Mouse (Mus musculus) G1E (cell line): ENCODE results near the gene Dbp. TPM values are rescaled to one million over a fixed set of nuclear protein-coding genes. Genes with fewer than 3 reads are reported as not detected.

ENCODE experiments used
- ATAC-seq: 2 replicates; pipeline ENCODE4 v1.8.0; 2016; ENCODE audit warnings: mild to moderate bottlenecking; ENCODE audit not compliant: insufficient number of reproducible peaks, poor library complexity, low FRiP score, severe bottlenecking; ENCODE audit errors: extremely low read depth
- DNase-seq: peaks from one replicate; pipeline ENCODE4 v3.0.0; 2012; ENCODE audit warnings: low spot score
- H3K27me3 ChIP-seq: 2 replicates; pipeline ENCODE4 v1.6.1; 2012; ENCODE audit warnings: mild to moderate bottlenecking, low read length, inconsistent platforms; ENCODE audit not compliant: insufficient read depth
- H3K36me3 ChIP-seq: replicated peaks from 2 replicates; pipeline ENCODE3; 2012; ENCODE audit warnings: mild to moderate bottlenecking, inconsistent platforms
- H3K4me1 ChIP-seq: 2 replicates; pipeline ENCODE4 v1.6.1; 2012; ENCODE audit warnings: low read depth, low read length, inconsistent platforms, mixed read lengths; ENCODE audit not compliant: insufficient read depth
- H3K4me3 ChIP-seq: 2 replicates; pipeline ENCODE4 v1.5.1; 2012; ENCODE audit warnings: low read depth, mild to moderate bottlenecking, inconsistent platforms, low read length, moderate library complexity, mixed read lengths
- H3K9me3 ChIP-seq: replicated peaks from 2 replicates; pipeline ENCODE4 v1.6.1; 2012; ENCODE audit warnings: inconsistent platforms
- CTCF ChIP-seq: IDR thresholded peaks from 2 replicates; pipeline ENCODE4 v1.5.1; 2012; ENCODE audit warnings: low read depth, low read length, inconsistent platforms, mixed read lengths
- GATA1 ChIP-seq: IDR thresholded peaks from 2 replicates; pipeline ENCODE4 v1.6.1; 2012; ENCODE audit warnings: borderline replicate concordance, low read length, inconsistent platforms, mixed read lengths
- GATA2 ChIP-seq: IDR thresholded peaks from 2 replicates; pipeline ENCODE4 v1.6.1; 2012; ENCODE audit warnings: low read depth, low read length, inconsistent platforms, borderline replicate concordance
- POLR2AphosphoS5 ChIP-seq: IDR thresholded peaks from 2 replicates; pipeline ENCODE4 v1.6.1; 2012; ENCODE audit warnings: low read depth, low read length, inconsistent platforms; ENCODE audit not compliant: insufficient replicate concordance
- TAL1 ChIP-seq: conservative IDR thresholded peaks from 2 replicates; pipeline ENCODE4 v1.6.1; 2012; ENCODE audit warnings: low read depth, low read length, inconsistent platforms, mixed read lengths
- polyA plus RNA-seq: library from polyadenylated mRNA; stranded (reverse); fragments of >175 nt; gene quantifications from 2 replicates; pipeline ENCODE4 v1.2.3, GENCODE M21; 2012
- total RNA-seq, 2 experiments: library from RNA; stranded (forward) in 1 of 2; stranded (reverse) in 1 of 2; fragments of 200-1000 nt in 1 of 2; fragments of >200 nt in 1 of 2; fragmentation: Nextera tagmentation in 1 of 2; gene quantifications; 2 replicates each; pipeline ENCODE4 v1.2.3; 2014 to 2017

Gene Dbp
- total and polyA plus RNA-seq, 3 experiments, result 18.0 to 33.7 (median 30.2) TPM

DNA sequence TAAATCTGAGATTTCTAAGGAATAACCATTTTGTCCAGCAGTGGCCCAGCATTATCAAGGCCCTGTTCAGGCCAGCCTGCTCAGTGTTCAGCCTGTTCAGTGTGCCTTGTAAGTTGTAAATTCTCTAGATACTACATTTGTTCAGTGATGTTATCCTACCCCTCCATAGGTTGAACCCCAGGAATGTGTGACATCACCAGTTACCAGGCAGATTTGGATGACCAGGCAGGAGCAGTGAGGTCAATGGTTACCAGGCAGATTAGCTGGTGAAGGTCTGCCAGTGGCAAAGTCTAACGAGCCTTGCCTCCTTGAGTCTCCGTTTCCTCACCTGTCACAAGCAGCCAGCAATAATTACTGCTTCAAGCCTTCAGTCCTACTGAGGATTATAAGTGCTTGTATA, 39.5 kb downstream of the Dbp start:
- H3K9me3 ChIP-seq, result no peaks in the 10 kb centered on the region
- H3K4me1 ChIP-seq, result peaks cover 11% of the 10 kb centered on the region
- peaks cover 29% of the 10 kb centered on the region for H3K27me3 ChIP-seq
- ATAC-seq (no peak), DNase-seq (no peak)
- TF ChIP-seq TAL1 (no peak), CTCF (no peak), POLR2AphosphoS5 (no peak), GATA2 (no peak), GATA1 (no peak)
- H3K36me3 ChIP-seq, result no peaks in the 10 kb centered on the region
- no peak overlapping the region for H3K4me3 ChIP-seq

- ATAC-seq (no peak), DNase-seq (no peak)
- no peaks in the 10 kb centered on the region for H3K9me3 ChIP-seq
- no peaks in the 10 kb centered on the region for H3K36me3 ChIP-seq
- peaks cover 7% of the 10 kb centered on the region for H3K4me1 ChIP-seq
- H3K27me3 ChIP-seq, result peaks cover 25% of the 10 kb centered on the region
- TF ChIP-seq CTCF (peak; percentile 54), TAL1 (no peak), GATA1 (no peak), POLR2AphosphoS5 (no peak), GATA2 (no peak)
- H3K4me3 ChIP-seq, result no peak overlapping the region
These were observed 41.6 kb downstream of the Dbp start for GRCm38 (mm10) chr7:45746518-45746917.

DNA sequence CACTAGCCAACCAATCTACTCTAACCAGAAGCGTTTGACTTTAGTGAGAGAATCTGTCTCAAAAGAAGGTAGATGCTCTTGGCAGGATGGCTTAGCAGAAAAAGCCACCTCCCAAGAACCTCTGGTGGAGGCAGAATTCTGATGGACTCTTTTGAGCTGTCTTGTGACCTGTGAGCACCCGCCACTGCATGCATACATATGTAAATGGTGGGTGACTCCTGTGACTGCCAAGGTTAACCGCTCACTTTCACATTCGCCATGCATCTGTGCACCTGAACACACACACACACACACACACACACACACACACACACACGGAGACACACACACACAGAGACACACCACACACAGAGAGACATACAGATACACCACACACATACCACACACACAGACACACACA, 42.6 kb downstream of the Dbp start:
- no peaks in the 10 kb centered on the region for H3K4me1 ChIP-seq
- TF ChIP-seq GATA2, result no peak
- no peak for TF ChIP-seq POLR2AphosphoS5
- no peak for TF ChIP-seq GATA1
- TF ChIP-seq TAL1, result no peak
- no peak for TF ChIP-seq CTCF
- no peak overlapping the region for H3K4me3 ChIP-seq
- H3K9me3 ChIP-seq, result no peaks in the 10 kb centered on the region
- DNase-seq (no peak), ATAC-seq (no peak)
- no peaks in the 10 kb centered on the region for H3K36me3 ChIP-seq
- H3K27me3 ChIP-seq, result peaks cover 16% of the 10 kb centered on the region

GRCm38 (mm10) chr7:45748110-45748509, 43.2 kb downstream of the Dbp start:
- H3K4me3 ChIP-seq, result no peak overlapping the region
- ATAC-seq (no peak), DNase-seq (no peak)
- peaks cover 13% of the 10 kb centered on the region for H3K27me3 ChIP-seq
- H3K9me3 ChIP-seq, result no peaks in the 10 kb centered on the region
- no peaks in the 10 kb centered on the region for H3K36me3 ChIP-seq
- TF ChIP-seq GATA2 (no peak), GATA1 (no peak), POLR2AphosphoS5 (no peak), CTCF (no peak), TAL1 (no peak)
- no peaks in the 10 kb centered on the region for H3K4me1 ChIP-seq

- ATAC-seq (no peak), DNase-seq (no peak)
- Histone ChIP-seq H3K36me3 (no peaks in the 10 kb centered on the region), H3K4me1 (no peaks in the 10 kb centered on the region), H3K4me3 (no peak overlapping the region), H3K27me3 (peaks cover 13% of the 10 kb centered on the region), H3K9me3 (no peaks in the 10 kb centered on the region)
- TF ChIP-seq TAL1, result no peak
- TF ChIP-seq GATA1, result no peak
- no peak for TF ChIP-seq GATA2
- TF ChIP-seq POLR2AphosphoS5, result no peak
- no peak for TF ChIP-seq CTCF
These were observed 44.5 kb downstream of the Dbp start for GRCm38 (mm10) chr7:45749401-45749800.

DNA sequence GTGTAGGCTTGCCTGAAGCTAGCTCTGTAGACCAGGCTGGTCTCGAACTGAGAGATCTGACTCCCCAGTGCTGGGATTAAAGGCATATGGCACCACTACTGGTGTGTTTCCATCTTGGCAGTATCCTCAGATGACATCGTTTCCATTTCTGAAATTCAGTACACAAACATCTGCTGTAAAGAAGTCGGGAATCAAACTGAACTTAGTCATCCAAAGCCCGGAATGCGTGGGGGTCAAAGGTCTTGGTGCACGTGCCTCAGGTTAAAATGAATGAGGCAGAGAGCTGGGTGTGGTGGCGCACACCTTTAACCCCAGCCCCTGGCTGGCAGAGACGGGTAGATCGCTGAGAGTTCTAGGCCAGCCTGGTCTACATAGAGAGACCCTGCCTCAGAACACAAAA, 45.3 kb downstream of the Dbp start:
- H3K27me3 ChIP-seq, result peaks cover 13% of the 10 kb centered on the region

GRCm38 (mm10) chr7:45755703-45756102, 50.8 kb downstream of the Dbp start:
- TF ChIP-seq POLR2AphosphoS5 (no peak), TAL1 (no peak), GATA1 (no peak), GATA2 (no peak), CTCF (no peak)
- peaks cover 10% of the 10 kb centered on the region for H3K27me3 ChIP-seq
- H3K36me3 ChIP-seq, result no peaks in the 10 kb centered on the region
- no peaks in the 10 kb centered on the region for H3K9me3 ChIP-seq
- ATAC-seq, result no peak
- no peaks in the 10 kb centered on the region for H3K4me1 ChIP-seq
- no peak overlapping the region for H3K4me3 ChIP-seq
- DNase-seq, result no peak

More for the DNA sequence above, 45.3 kb downstream of the Dbp start:
- ATAC-seq (no peak), DNase-seq (no peak)
- TF ChIP-seq CTCF, result no peak
- no peak for TF ChIP-seq GATA1
- TF ChIP-seq GATA2, result no peak
- no peak for TF ChIP-seq TAL1
- TF ChIP-seq POLR2AphosphoS5, result no peak
- Histone ChIP-seq H3K9me3 (no peaks in the 10 kb centered on the region), H3K36me3 (no peaks in the 10 kb centered on the region), H3K4me3 (no peak overlapping the region), H3K4me1 (no peaks in the 10 kb centered on the region)
